Mouse (Mus musculus): ENCODE results near the gene Larp1. TPM values are rescaled to one million over a fixed set of nuclear protein-coding genes. Genes with fewer than 3 reads are reported as not detected.

Gene Larp1
- total and polyA plus RNA-seq, 3 experiments = 73.9 to 2,325 (median 201) TPM

DNA sequence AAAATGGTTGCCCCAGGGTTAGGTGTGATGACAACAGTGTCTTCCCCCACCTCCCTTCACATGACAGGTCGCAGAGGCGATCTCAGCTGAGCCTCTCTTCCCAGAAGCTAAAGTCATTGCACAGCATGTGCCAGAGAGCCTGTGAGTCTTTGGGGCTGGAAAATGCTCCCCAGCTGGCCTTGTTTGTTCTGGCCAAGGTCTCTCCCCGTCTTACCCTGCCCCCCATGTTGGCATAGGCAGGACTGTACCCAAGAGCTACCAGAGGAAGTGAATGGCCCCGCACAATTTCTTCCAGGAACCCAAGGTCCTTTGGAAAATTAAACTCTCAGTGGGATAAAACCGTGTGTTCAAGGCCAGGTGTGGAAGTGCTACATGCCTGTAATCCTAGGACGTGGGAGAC is 5.1 kb upstream of the Larp1 start:
- Histone ChIP-seq H3K4me1 (ENCODE audit: control insufficient read depth in 1 of 2, insufficient read depth in 2 of 2, low read length in 2 of 2) (peaks cover 2 to 7% of the 10 kb centered on the region in 2 experiments; a peak in 3 of 4 replicates), H3K27ac (ENCODE audit: control insufficient read depth, low read depth, low read length) (no peak overlapping the region), H3K9ac (ENCODE audit: control insufficient read depth, low read depth, low read length, poor library complexity, severe bottlenecking) (no peak overlapping the region), H3K36me3 (ENCODE audit: control insufficient read depth in 1 of 2, insufficient read depth in 2 of 2, low read length in 2 of 2) (peaks cover 0 to 11% of the 10 kb centered on the region in 2 experiments; a peak in 2 of 4 replicates), H3K9me3 (replicated peaks; ENCODE audit: insufficient read depth, low read length) (no peaks in the 10 kb centered on the region), H3K27me3 (ENCODE audit: control insufficient read depth in 1 of 2, insufficient read depth in 2 of 2, low read length in 2 of 2) (no peaks in the 10 kb centered on the region), H3K4me3 (ENCODE audit: control insufficient read depth in 1 of 2, insufficient read depth in 1 of 2, low read depth in 2 of 2, low read length in 2 of 2) (no peak overlapping the region), H3K79me2 (ENCODE audit: control insufficient read depth, insufficient read depth, low read length, poor library complexity) (peaks cover 6% of the 10 kb centered on the region)
- DNase-seq (ENCODE audit: low read depth, low spot score) = no peak
- TF ChIP-seq POLR2A (IDR thresholded peaks at IDR 0.05; ENCODE audit: control insufficient read depth in 1 of 2, insufficient read depth in 1 of 2, low read depth in 1 of 2, low read length in 2 of 2, poor library complexity in 1 of 2) = no peak
- no peak for TF ChIP-seq ETS1 (IDR thresholded peaks at IDR 0.05; ENCODE audit: low read depth, low read length)
- no peak for TF ChIP-seq GATA1 (IDR thresholded peaks at IDR 0.05; ENCODE audit: low read depth, low read length)
- TF ChIP-seq E2F4 (IDR thresholded peaks at IDR 0.05; ENCODE audit: borderline replicate concordance, low read depth, low read length) = no peak
- no peak for TF ChIP-seq MYC (IDR thresholded peaks at IDR 0.05; ENCODE audit: low read depth, low read length)
- no peak for TF ChIP-seq HCFC1 (IDR thresholded peaks at IDR 0.05; ENCODE audit: low read depth, low read length)
- no peak for TF ChIP-seq CTCF (IDR thresholded peaks at IDR 0.05 in 2 of 3, conservative IDR thresholded peaks at IDR 0.05 in 1 of 3; ENCODE audit: control insufficient read depth in 1 of 3, insufficient read depth in 1 of 3, low read depth in 2 of 3, low read length in 3 of 3, poor library complexity in 1 of 3, severe bottlenecking in 1 of 3)

- Histone ChIP-seq H3K79me2 (ENCODE audit: control insufficient read depth, insufficient read depth, low read length, poor library complexity) (peaks cover 20% of the 10 kb centered on the region), H3K36me3 (ENCODE audit: control insufficient read depth in 1 of 2, insufficient read depth in 2 of 2, low read length in 2 of 2) (peaks cover 0 to 11% of the 10 kb centered on the region in 2 experiments; a peak in 2 of 4 replicates), H3K9me3 (replicated peaks; ENCODE audit: insufficient read depth, low read length) (no peaks in the 10 kb centered on the region), H3K9ac (ENCODE audit: control insufficient read depth, low read depth, low read length, poor library complexity, severe bottlenecking) (no peak overlapping the region), H3K4me3 (ENCODE audit: control insufficient read depth in 1 of 2, insufficient read depth in 1 of 2, low read depth in 2 of 2, low read length in 2 of 2) (no peak overlapping the region), H3K4me1 (ENCODE audit: control insufficient read depth in 1 of 2, insufficient read depth in 2 of 2, low read length in 2 of 2) (peaks cover 2 to 7% of the 10 kb centered on the region in 2 experiments; a peak in 3 of 4 replicates), H3K27ac (ENCODE audit: control insufficient read depth, low read depth, low read length) (no peak overlapping the region), H3K27me3 (ENCODE audit: control insufficient read depth in 1 of 2, insufficient read depth in 2 of 2, low read length in 2 of 2) (no peaks in the 10 kb centered on the region)
- DNase-seq (ENCODE audit: low read depth, low spot score) = peak; percentile 53
- TF ChIP-seq POLR2AphosphoS5 (IDR thresholded peaks at IDR 0.05; ENCODE audit: borderline replicate concordance, low read depth, low read length) (no peak), ZKSCAN1 (IDR thresholded peaks at IDR 0.05; ENCODE audit: low read depth, low read length) (no peak), HCFC1 (IDR thresholded peaks at IDR 0.05; ENCODE audit: low read depth, low read length) (no peak), MXI1 (IDR thresholded peaks at IDR 0.05; ENCODE audit: low read depth, low read length) (no peak), TAL1 (IDR thresholded peaks at IDR 0.05; ENCODE audit: low read length) (no peak), MAFK (IDR thresholded peaks at IDR 0.05; ENCODE audit: borderline replicate concordance, low read depth, low read length) (no peak), CHD1 (IDR thresholded peaks at IDR 0.05; ENCODE audit: low read depth, low read length) (no peak)
These were observed 3.8 kb upstream of the Larp1 start for GRCm38 (mm10) chr11:58005110-58005509.

- Histone ChIP-seq H3K27ac (ENCODE audit: control insufficient read depth, low read depth, low read length) (peak overlapping the region; percentile 73), H3K27me3 (ENCODE audit: control insufficient read depth in 1 of 2, insufficient read depth in 2 of 2, low read length in 2 of 2) (no peaks in the 10 kb centered on the region), H3K79me2 (ENCODE audit: control insufficient read depth, insufficient read depth, low read length, poor library complexity) (peaks cover 49% of the 10 kb centered on the region), H3K4me1 (ENCODE audit: control insufficient read depth in 1 of 2, insufficient read depth in 2 of 2, low read length in 2 of 2) (peaks cover 11 to 22% of the 10 kb centered on the region in 2 experiments), H3K36me3 (ENCODE audit: control insufficient read depth in 1 of 2, insufficient read depth in 2 of 2, low read length in 2 of 2) (peaks cover 0 to 31% of the 10 kb centered on the region in 2 experiments; a peak in 3 of 4 replicates), H3K9ac (ENCODE audit: control insufficient read depth, low read depth, low read length, poor library complexity, severe bottlenecking) (peak overlapping the region; percentile 93), H3K9me3 (replicated peaks; ENCODE audit: insufficient read depth, low read length) (no peaks in the 10 kb centered on the region), H3K4me3 (ENCODE audit: control insufficient read depth in 1 of 2, insufficient read depth in 1 of 2, low read depth in 2 of 2, low read length in 2 of 2) (peak overlapping the region; percentile 65 to 66)
- DNase-seq (ENCODE audit: low read depth, low spot score) = peak; percentile 76
- TF ChIP-seq TAL1 (IDR thresholded peaks at IDR 0.05; ENCODE audit: low read length) (0 out of 2 replicates have a peak, but pooled peaks have one; percentile 12), UBTF (IDR thresholded peaks at IDR 0.05; ENCODE audit: borderline replicate concordance, insufficient read depth, low read depth, low read length) (no peak), SIN3A (IDR thresholded peaks at IDR 0.05; ENCODE audit: low read length) (no peak), HCFC1 (IDR thresholded peaks at IDR 0.05; ENCODE audit: low read depth, low read length) (no peak), POLR2AphosphoS5 (IDR thresholded peaks at IDR 0.05; ENCODE audit: borderline replicate concordance, low read depth, low read length) (no peak; the same call in 1 of the 2 replicates), RCOR1 (IDR thresholded peaks at IDR 0.05; ENCODE audit: low read depth, low read length) (no peak), ZMIZ1 (IDR thresholded peaks at IDR 0.05; ENCODE audit: low read depth, low read length) (no peak), ZKSCAN1 (IDR thresholded peaks at IDR 0.05; ENCODE audit: low read depth, low read length) (no peak), USF2 (IDR thresholded peaks at IDR 0.05; ENCODE audit: borderline replicate concordance in 1 of 2, insufficient read depth in 1 of 2, low read depth in 1 of 2, low read length in 2 of 2) (no peak), GATA1 (IDR thresholded peaks at IDR 0.05; ENCODE audit: low read depth, low read length) (peak; percentile 71; the same call in 1 of the 2 replicates), MEF2A (IDR thresholded peaks at IDR 0.05; ENCODE audit: extremely low read depth, insufficient replicate concordance, low read depth, low read length, poor library complexity, severe bottlenecking) (no peak), E2F4 (IDR thresholded peaks at IDR 0.05; ENCODE audit: borderline replicate concordance, low read depth, low read length) (no peak), POLR2AphosphoS2 (IDR thresholded peaks at IDR 0.05; ENCODE audit: low read length) (no peak), USF1 (IDR thresholded peaks at IDR 0.05; ENCODE audit: low read depth, low read length) (no peak), TCF12 (IDR thresholded peaks at IDR 0.05; ENCODE audit: low read depth, low read length) (peak; percentile 9; the same call in 1 of the 2 replicates), ETS1 (IDR thresholded peaks at IDR 0.05; ENCODE audit: low read depth, low read length) (peak; percentile 9; the same call in 1 of the 2 replicates), EP300 (IDR thresholded peaks at IDR 0.05; ENCODE audit: low read depth in 1 of 2, low read length in 2 of 2) (peak; percentile 29 to 56; a peak in 2 of 4 replicates)
These were observed 851 bp upstream of the Larp1 start for GRCm38 (mm10) chr11:58008013-58008412.
